Mouse (Mus musculus): ENCODE results near the gene Tmem273. TPM values are rescaled to one million over a fixed set of nuclear protein-coding genes. Genes with fewer than 3 reads are reported as not detected.

Tmem273 gene
- total and polyA plus RNA-seq, 2 experiments: 1.3 to 2.0 TPM

- no peak for DNase-seq (ENCODE audit: extremely low read depth, low read depth, low spot score)
- Histone ChIP-seq H3K27me3 (ENCODE audit: control insufficient read depth, insufficient read depth, low read length) (no peaks in the 10 kb centered on the region), H3K4me3 (ENCODE audit: insufficient read depth, low read depth, low read length) (no peak overlapping the region), H3K9ac (ENCODE audit: low read depth, low read length) (no peak overlapping the region), H3K79me2 (ENCODE audit: control insufficient read depth, insufficient read depth, low read length) (no peaks in the 10 kb centered on the region), H3K36me3 (ENCODE audit: control insufficient read depth, insufficient read depth, low read length) (no peaks in the 10 kb centered on the region), H3K4me1 (ENCODE audit: control insufficient read depth, insufficient read depth, low read length) (0 out of 2 replicates have a peak, but pooled peaks cover 3% of the 10 kb centered on the region), H3K27ac (replicated peaks; ENCODE audit: insufficient read depth, low read depth, low read length) (no peak overlapping the region)
- WGBS: 80% methylated on average over 2 of the region's 2 CpGs
- TF ChIP-seq POLR2A (IDR thresholded peaks at IDR 0.05; ENCODE audit: extremely low read depth, insufficient read depth, low read length): no peak
- TF ChIP-seq CTCF (IDR thresholded peaks at IDR 0.05; ENCODE audit: low read depth, low read length): no peak
Observed at GRCm38 (mm10) chr14:32797803-32798202, 12.0 kb downstream of the Tmem273 start.

- TF ChIP-seq CTCF (IDR thresholded peaks at IDR 0.05; ENCODE audit: low read depth, low read length) (no peak), POLR2A (IDR thresholded peaks at IDR 0.05; ENCODE audit: extremely low read depth, insufficient read depth, low read length) (no peak)
- DNase-seq (ENCODE audit: extremely low read depth, low read depth, low spot score): no peak
Observed at GRCm38 (mm10) chr14:32798355-32798754, 12.6 kb downstream of the Tmem273 start.

GRCm38 (mm10) chr14:32800048-32800447 is 14.3 kb downstream of the Tmem273 start:
- TF ChIP-seq POLR2A (IDR thresholded peaks at IDR 0.05; ENCODE audit: extremely low read depth, insufficient read depth, low read length) (no peak), CTCF (IDR thresholded peaks at IDR 0.05; ENCODE audit: low read depth, low read length) (no peak)

More at GRCm38 (mm10) chr14:32798355-32798754, 12.6 kb downstream of the Tmem273 start:
- H3K36me3 ChIP-seq (ENCODE audit: control insufficient read depth, insufficient read depth, low read length): no peaks in the 10 kb centered on the region
- no peak overlapping the region for H3K27ac ChIP-seq (replicated peaks; ENCODE audit: insufficient read depth, low read depth, low read length)
- no peak overlapping the region for H3K4me3 ChIP-seq (ENCODE audit: insufficient read depth, low read depth, low read length)
- H3K27me3 ChIP-seq (ENCODE audit: control insufficient read depth, insufficient read depth, low read length): no peaks in the 10 kb centered on the region
- WGBS: 78% methylated on average over 4 of the region's 4 CpGs
- H3K4me1 ChIP-seq (ENCODE audit: control insufficient read depth, insufficient read depth, low read length): 0 out of 2 replicates have a peak, but pooled peaks cover 3% of the 10 kb centered on the region
- H3K79me2 ChIP-seq (ENCODE audit: control insufficient read depth, insufficient read depth, low read length): no peaks in the 10 kb centered on the region
- H3K9ac ChIP-seq (ENCODE audit: low read depth, low read length): no peak overlapping the region

GRCm38 (mm10) chr14:32801016-32801661 is 15.4 kb downstream of the Tmem273 start:
- Histone ChIP-seq H3K36me3 (ENCODE audit: control insufficient read depth, insufficient read depth, low read length) (no peaks in the 10 kb centered on the region), H3K4me1 (ENCODE audit: control insufficient read depth, insufficient read depth, low read length) (0 out of 2 replicates have a peak, but pooled peaks cover 3% of the 10 kb centered on the region), H3K79me2 (ENCODE audit: control insufficient read depth, insufficient read depth, low read length) (no peaks in the 10 kb centered on the region), H3K4me3 (ENCODE audit: insufficient read depth, low read depth, low read length) (no peak overlapping the region), H3K27ac (replicated peaks; ENCODE audit: insufficient read depth, low read depth, low read length) (no peak overlapping the region), H3K9ac (ENCODE audit: low read depth, low read length) (no peak overlapping the region), H3K27me3 (ENCODE audit: control insufficient read depth, insufficient read depth, low read length) (no peaks in the 10 kb centered on the region)
- 75% methylated on average over 11 of the region's 11 CpGs for WGBS
- TF ChIP-seq CTCF (IDR thresholded peaks at IDR 0.05; ENCODE audit: low read depth, low read length) (peak; percentile 62), POLR2A (IDR thresholded peaks at IDR 0.05; ENCODE audit: extremely low read depth, insufficient read depth, low read length) (no peak)
- no peak for DNase-seq (ENCODE audit: extremely low read depth, low read depth, low spot score)

More at GRCm38 (mm10) chr14:32800048-32800447, 14.3 kb downstream of the Tmem273 start:
- WGBS: 97% methylated on average over 7 of the region's 7 CpGs
- Histone ChIP-seq H3K4me3 (ENCODE audit: insufficient read depth, low read depth, low read length) (no peak overlapping the region), H3K4me1 (ENCODE audit: control insufficient read depth, insufficient read depth, low read length) (0 out of 2 replicates have a peak, but pooled peaks cover 3% of the 10 kb centered on the region), H3K27ac (replicated peaks; ENCODE audit: insufficient read depth, low read depth, low read length) (no peak overlapping the region), H3K9ac (ENCODE audit: low read depth, low read length) (no peak overlapping the region), H3K36me3 (ENCODE audit: control insufficient read depth, insufficient read depth, low read length) (no peaks in the 10 kb centered on the region), H3K79me2 (ENCODE audit: control insufficient read depth, insufficient read depth, low read length) (no peaks in the 10 kb centered on the region), H3K27me3 (ENCODE audit: control insufficient read depth, insufficient read depth, low read length) (no peaks in the 10 kb centered on the region)
- DNase-seq (ENCODE audit: extremely low read depth, low read depth, low spot score): no peak

- Histone ChIP-seq H3K27ac (replicated peaks; ENCODE audit: insufficient read depth, low read depth, low read length) (no peak overlapping the region), H3K36me3 (ENCODE audit: control insufficient read depth, insufficient read depth, low read length) (no peaks in the 10 kb centered on the region), H3K27me3 (ENCODE audit: control insufficient read depth, insufficient read depth, low read length) (no peaks in the 10 kb centered on the region), H3K79me2 (ENCODE audit: control insufficient read depth, insufficient read depth, low read length) (no peaks in the 10 kb centered on the region), H3K4me3 (ENCODE audit: insufficient read depth, low read depth, low read length) (no peak overlapping the region), H3K4me1 (ENCODE audit: control insufficient read depth, insufficient read depth, low read length) (0 out of 2 replicates have a peak, but pooled peaks cover 3% of the 10 kb centered on the region), H3K9ac (ENCODE audit: low read depth, low read length) (no peak overlapping the region)
- no peak for TF ChIP-seq CTCF (IDR thresholded peaks at IDR 0.05; ENCODE audit: low read depth, low read length)
- TF ChIP-seq POLR2A (IDR thresholded peaks at IDR 0.05; ENCODE audit: extremely low read depth, insufficient read depth, low read length): no peak
- no peak for DNase-seq (ENCODE audit: extremely low read depth, low read depth, low spot score)
Observed at GRCm38 (mm10) chr14:32801662-32802024, 15.9 kb downstream of the Tmem273 start.

DNA sequence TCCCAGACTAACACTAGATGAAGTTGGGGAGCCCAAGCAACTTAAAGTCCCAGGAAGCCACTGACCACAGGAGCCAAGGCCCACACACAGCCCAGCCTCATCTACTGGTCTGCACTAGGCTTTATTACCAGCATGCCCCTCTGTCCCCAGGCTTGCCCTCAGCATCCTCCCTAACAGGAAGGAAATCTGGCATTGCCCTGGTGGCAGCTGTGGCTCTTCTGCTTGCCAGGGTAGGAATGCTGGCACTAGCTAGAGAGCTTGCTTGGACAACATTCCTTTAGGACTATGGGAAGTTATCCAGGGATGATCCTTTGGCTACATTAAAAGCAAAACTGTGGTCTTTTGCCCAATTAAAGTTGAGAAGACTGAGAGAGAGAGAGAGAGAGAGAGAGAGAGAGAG is 24.3 kb downstream of the Tmem273 start:
- DNase-seq (ENCODE audit: extremely low read depth, low read depth, low spot score): no peak
- no peaks in the 10 kb centered on the region for H3K36me3 ChIP-seq (ENCODE audit: control insufficient read depth, insufficient read depth, low read length)
- no peaks in the 10 kb centered on the region for H3K27me3 ChIP-seq (ENCODE audit: control insufficient read depth, insufficient read depth, low read length)
- no peak overlapping the region for H3K27ac ChIP-seq (replicated peaks; ENCODE audit: insufficient read depth, low read depth, low read length)
- no peaks in the 10 kb centered on the region for H3K79me2 ChIP-seq (ENCODE audit: control insufficient read depth, insufficient read depth, low read length)
- TF ChIP-seq CTCF (IDR thresholded peaks at IDR 0.05; ENCODE audit: low read depth, low read length): no peak
- TF ChIP-seq POLR2A (IDR thresholded peaks at IDR 0.05; ENCODE audit: extremely low read depth, insufficient read depth, low read length): no peak
- no peak overlapping the region for H3K9ac ChIP-seq (ENCODE audit: low read depth, low read length)
- H3K4me1 ChIP-seq (ENCODE audit: control insufficient read depth, insufficient read depth, low read length): no peaks in the 10 kb centered on the region
- H3K4me3 ChIP-seq (ENCODE audit: insufficient read depth, low read depth, low read length): no peak overlapping the region
